In genomic region chr6:145760246-145761016, GRCm38 (mm10) we compare ENCODE assay signal across 12 mouse cellular contexts. TPM values are rescaled to one million over a fixed set of nuclear protein-coding genes. Genes with fewer than 3 reads are reported as not detected.
DNase-seq lines count a peak whose midpoint lies in the region; ATAC-seq and TF ChIP-seq lines count a peak whose summit lies in the region.
"Had no signal": no experiment of that assay in that cellular context is flagged by ENCODE, and none has a peak within 500 bp of the region (broad histone marks: within the 10 kb centered on the region; RNA-seq: fewer than 3 reads in every experiment).

No protein-coding gene starts in this region.

- 0 out of 2 replicates have a peak overlapping the region, but pooled peaks have one; percentile 37 for H3K27ac ChIP-seq in kidney, embryonic 15.5 days
- H3K27ac ChIP-seq in heart, postnatal 0 days (ENCODE audit: low read depth): peak overlapping the region; percentile 87
- H3K27ac ChIP-seq in forebrain, embryonic 11.5 days (ENCODE audit: low read depth, low read length): no peak overlapping the region
- no peak overlapping the region for H3K27ac ChIP-seq in midbrain, postnatal 0 days (ENCODE audit: low read depth, low read length)
- H3K27ac ChIP-seq: forebrain, embryonic 13.5 days; liver, embryonic 14.5 days had no signal

- TF ChIP-seq EP300 in heart, postnatal 0 days (IDR thresholded peaks at IDR 0.05; ENCODE audit: low read depth): no peak

- no peak overlapping the region for H3K4me2 ChIP-seq in kidney, embryonic 15.5 days
- H3K4me2 ChIP-seq in heart, postnatal 0 days (ENCODE audit: low read depth, low read length): no peak overlapping the region
- H3K4me2 ChIP-seq in forebrain, embryonic 11.5 days (ENCODE audit: low read depth, low read length, severe bottlenecking): no peak overlapping the region
- no peak overlapping the region for H3K4me2 ChIP-seq in midbrain, postnatal 0 days (ENCODE audit: low read depth, low read length, poor library complexity, severe bottlenecking)
- H3K4me2 ChIP-seq: forebrain, embryonic 13.5 days had no signal

- no peak for TF ChIP-seq CTCF in heart, postnatal 0 days (IDR thresholded peaks at IDR 0.05; ENCODE audit: low read depth)
- TF ChIP-seq CTCF in midbrain, postnatal 0 days (IDR thresholded peaks at IDR 0.05): no peak

- peaks cover 56% of the 10 kb centered on the region for H3K4me1 ChIP-seq in kidney, embryonic 15.5 days
- peaks cover 73% of the 10 kb centered on the region for H3K4me1 ChIP-seq in heart, postnatal 0 days (ENCODE audit: control insufficient read depth, insufficient read depth)
- no peaks in the 10 kb centered on the region for H3K4me1 ChIP-seq in forebrain, embryonic 11.5 days (replicated peaks; ENCODE audit: control insufficient read depth, insufficient read depth, low read length)
- 0 out of 2 replicates have a peak, but pooled peaks cover 4% of the 10 kb centered on the region for H3K4me1 ChIP-seq in midbrain, postnatal 0 days (ENCODE audit: insufficient read depth, low read length)

- DNase-seq in adrenal gland, postnatal 14 days: peak; percentile 65
- DNase-seq in adrenal gland, adult 18-20 months (ENCODE audit: low spot score in 2 of 2): no peak
- DNase-seq in kidney, adult 11 months: no peak
- DNase-seq in heart, postnatal 0 days (ENCODE audit: low spot score): peak; percentile 69
- peak; percentile 21 to 36 for DNase-seq in thymus, adult 18-20 months
- DNase-seq in forebrain, embryonic 11.5 days (ENCODE audit: low spot score): no peak
- no peak for DNase-seq in midbrain, postnatal 0 days (ENCODE audit: low spot score)
- DNase-seq: cerebellum, adult 11 months; embryo, embryonic 11 days had no signal

- H3K4me3 ChIP-seq in kidney, embryonic 15.5 days (replicated peaks): no peak overlapping the region
- no peak overlapping the region for H3K4me3 ChIP-seq in heart, postnatal 0 days (ENCODE audit: low read depth, low read length)
- H3K4me3 ChIP-seq in forebrain, embryonic 11.5 days (ENCODE audit: low read depth, low read length): no peak overlapping the region
- no peak overlapping the region for H3K4me3 ChIP-seq in midbrain, postnatal 0 days (ENCODE audit: low read depth, low read length)
- H3K4me3 ChIP-seq: forebrain, embryonic 13.5 days had no signal

- no peak overlapping the region for H3K9ac ChIP-seq in kidney, embryonic 15.5 days
- no peak overlapping the region; the same call in 1 of the 2 replicates for H3K9ac ChIP-seq in heart, postnatal 0 days (replicated peaks; ENCODE audit: low read depth, low read length)
- no peak overlapping the region for H3K9ac ChIP-seq in forebrain, embryonic 11.5 days (ENCODE audit: low read length)
- no peak overlapping the region for H3K9ac ChIP-seq in midbrain, postnatal 0 days (replicated peaks; ENCODE audit: low read length, poor library complexity, severe bottlenecking)
- H3K9ac ChIP-seq: forebrain, embryonic 13.5 days; liver, embryonic 14.5 days had no signal

- H3K9me3 ChIP-seq in kidney, embryonic 15.5 days (replicated peaks): no peaks in the 10 kb centered on the region
- no peaks in the 10 kb centered on the region for H3K9me3 ChIP-seq in heart, postnatal 0 days (replicated peaks; ENCODE audit: control insufficient read depth, low read length)
- H3K9me3 ChIP-seq in forebrain, embryonic 11.5 days (ENCODE audit: control insufficient read depth, low read length): no peaks in the 10 kb centered on the region
- H3K9me3 ChIP-seq in midbrain, postnatal 0 days (ENCODE audit: low read length): no peaks in the 10 kb centered on the region
- H3K9me3 ChIP-seq: forebrain, embryonic 13.5 days had no signal

- no peaks in the 10 kb centered on the region for H3K27me3 ChIP-seq in kidney, embryonic 15.5 days
- H3K27me3 ChIP-seq in heart, postnatal 0 days (ENCODE audit: control insufficient read depth, insufficient read depth, low read length): no peaks in the 10 kb centered on the region
- H3K27me3 ChIP-seq in forebrain, embryonic 11.5 days (ENCODE audit: control insufficient read depth, insufficient read depth, low read length): no peaks in the 10 kb centered on the region
- H3K27me3 ChIP-seq in midbrain, postnatal 0 days (ENCODE audit: insufficient read depth, low read length): no peaks in the 10 kb centered on the region
- H3K27me3 ChIP-seq: forebrain, embryonic 13.5 days had no signal

- ATAC-seq in kidney, embryonic 15.5 days (replicated peaks; ENCODE audit: low FRiP score): no peak
- ATAC-seq in heart, postnatal 0 days (ENCODE audit: insufficient read depth, low read depth): peak; percentile 45; the same call in 1 of the 2 replicates
- no peak for ATAC-seq in forebrain, embryonic 11.5 days (replicated peaks; ENCODE audit: low FRiP score)
- no peak for ATAC-seq in midbrain, postnatal 0 days (ENCODE audit: low FRiP score)
- ATAC-seq: forebrain, embryonic 13.5 days had no signal

- no peaks in the 10 kb centered on the region for H3K36me3 ChIP-seq in kidney, embryonic 15.5 days
- H3K36me3 ChIP-seq in heart, postnatal 0 days (replicated peaks; ENCODE audit: control insufficient read depth, insufficient read depth, low read length): no peaks in the 10 kb centered on the region
- H3K36me3 ChIP-seq in forebrain, embryonic 11.5 days (ENCODE audit: control insufficient read depth, insufficient read depth, low read length): no peaks in the 10 kb centered on the region
- H3K36me3 ChIP-seq in midbrain, postnatal 0 days (ENCODE audit: insufficient read depth, low read length): no peaks in the 10 kb centered on the region

- WGBS in kidney, embryonic 15.5 days: 67% methylated on average over 4 of the region's 4 CpGs
- 23% methylated on average over 4 of the region's 4 CpGs for WGBS in heart, postnatal 0 days
- 87% methylated on average over 4 of the region's 4 CpGs for WGBS in forebrain, embryonic 11.5 days
- 76% methylated on average over 4 of the region's 4 CpGs for WGBS in midbrain, postnatal 0 days

RNA-seq across cellular contexts. Expression of gene Rassf8, which starts 13.9 kb away (rescaled TPM):
- 76.6 and 87.4 TPM in 2 replicates for total RNA-seq in adrenal gland, postnatal 14 days (2021)
- total RNA-seq in adrenal gland, adult 18-20 months (2021): 10 to 100 TPM; 52.2 to 80.0 TPM
- polyA plus RNA-seq in kidney, embryonic 15.5 days (2015; fragmentation: Nextera tagmentation; extraction: Ambion mirVana): 7.8 and 9.0 TPM in 2 replicates
- total RNA-seq in heart, postnatal 0 days (2014; rRNA removed; ENCODE audit: low replicate concordance): 40.8 and 72.6 TPM in 2 replicates
- 9.5 and 11.1 TPM in 2 replicates for polyA plus RNA-seq in heart, postnatal 0 days (2015; fragmentation: Nextera tagmentation; extraction: Ambion mirVana)
- polyA plus RNA-seq in forebrain, embryonic 11.5 days (2014; fragmentation: Nextera tagmentation; extraction: Ambion mirVana): 4.0 and 4.3 TPM in 2 replicates
- 15.4 and 16.3 TPM in 2 replicates for total RNA-seq in midbrain, postnatal 0 days (2014; rRNA removed)
- polyA plus RNA-seq in midbrain, postnatal 0 days (2015; fragmentation: Nextera tagmentation; extraction: Ambion mirVana): 4.5 and 5.6 TPM in 2 replicates

Comparison
In these comparisons a context has a peak if more than half of its experiments do, and no peak if none do; other contexts are left out.
1. DNase-seq: peak in adrenal gland, postnatal 14 days (single experiment), heart, postnatal 0 days (single experiment) and thymus, adult 18-20 months (2 of 2); none in adrenal gland, adult 18-20 months (0 of 2), kidney, adult 11 months (single experiment), forebrain, embryonic 11.5 days (single experiment) and midbrain, postnatal 0 days (single experiment).
2. H3K27ac ChIP-seq: peak in kidney, embryonic 15.5 days (single experiment) and heart, postnatal 0 days (single experiment); none in forebrain, embryonic 11.5 days (single experiment) and midbrain, postnatal 0 days (single experiment).